Mouse (Mus musculus): ENCODE data around the gene Hivep2.

Gene Hivep2

GRCm38 (mm10) chr10:14024971-14025370 lies 59.1 kb downstream of the Hivep2 start:
- no peak for DNase-seq (ENCODE audit: low spot score)

- DNase-seq (ENCODE audit: low spot score) = no peak
These were observed 61.9 kb downstream of the Hivep2 start for GRCm38 (mm10) chr10:14027751-14028150.

DNA sequence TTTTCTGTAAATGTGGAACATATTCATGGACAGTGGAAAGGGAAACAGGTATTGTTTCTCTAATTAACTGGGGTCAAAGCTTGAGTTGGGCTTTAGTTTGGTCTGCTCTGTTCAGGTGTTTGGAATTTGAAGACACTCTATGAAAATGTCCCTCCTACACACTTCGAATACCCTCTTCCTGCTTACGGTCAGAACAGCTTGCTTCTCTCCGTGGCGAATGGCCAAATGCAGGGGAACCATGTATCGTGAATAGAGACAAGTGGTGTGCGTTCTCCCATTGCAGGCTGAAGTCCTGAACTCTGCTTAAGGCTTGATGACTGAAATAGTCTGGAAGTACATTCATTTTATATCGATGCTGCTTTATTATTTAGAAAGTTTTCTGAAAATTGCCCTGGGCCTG lies 63.1 kb downstream of the Hivep2 start:
- no peak for DNase-seq (ENCODE audit: low spot score)

DNA sequence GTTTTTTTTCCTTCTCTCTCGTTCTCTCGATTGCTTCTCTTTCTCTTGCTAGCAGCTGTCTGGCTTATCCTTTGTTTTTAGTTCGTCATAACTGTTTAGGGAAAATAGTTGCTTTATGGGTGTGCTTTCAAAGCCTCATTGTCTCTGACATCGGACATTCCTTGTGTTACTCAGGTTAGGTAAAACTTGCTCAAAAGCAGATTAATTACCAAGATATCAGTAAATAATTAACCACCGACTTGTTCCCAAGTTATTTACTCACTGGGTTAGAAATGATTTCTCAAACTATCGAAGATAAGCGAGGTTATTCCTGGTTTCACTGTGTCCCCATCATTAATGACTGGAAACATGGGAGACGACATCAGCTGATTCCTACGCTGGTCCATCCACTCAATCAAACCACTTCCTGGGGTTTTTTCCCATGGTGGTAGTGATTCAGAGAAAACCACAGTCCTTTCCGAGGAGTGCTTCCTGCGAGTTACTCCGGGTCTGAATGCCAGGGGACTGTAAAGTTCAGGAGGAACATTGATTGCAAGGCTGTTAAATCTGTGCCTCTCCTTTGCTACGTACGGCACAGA lies 64.7 kb downstream of the Hivep2 start:
- DNase-seq (ENCODE audit: low spot score) = no peak

- no peak for DNase-seq (ENCODE audit: low spot score)
These were observed 66.7 kb downstream of the Hivep2 start for GRCm38 (mm10) chr10:14032532-14032931.

DNA sequence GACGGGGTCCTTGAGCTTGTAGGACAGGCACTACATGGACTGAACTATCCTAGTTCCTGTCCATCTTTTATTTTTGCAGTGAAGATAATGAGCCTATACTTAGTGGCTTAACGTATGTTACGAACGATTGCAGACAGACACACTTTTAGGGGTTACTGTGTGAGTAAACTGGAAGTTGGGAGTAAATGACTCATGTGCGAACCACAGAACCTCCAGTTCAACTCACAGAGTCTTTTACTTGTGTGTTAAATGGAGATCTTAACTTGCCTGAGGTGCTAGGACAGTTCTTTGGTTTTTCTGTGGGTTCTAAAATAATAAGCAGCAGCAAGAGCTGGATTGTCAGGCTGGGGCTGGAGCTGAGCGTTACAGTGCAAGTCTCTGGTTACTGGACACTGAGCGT lies 68.2 kb downstream of the Hivep2 start:
- DNase-seq (ENCODE audit: low spot score) = no peak

DNA sequence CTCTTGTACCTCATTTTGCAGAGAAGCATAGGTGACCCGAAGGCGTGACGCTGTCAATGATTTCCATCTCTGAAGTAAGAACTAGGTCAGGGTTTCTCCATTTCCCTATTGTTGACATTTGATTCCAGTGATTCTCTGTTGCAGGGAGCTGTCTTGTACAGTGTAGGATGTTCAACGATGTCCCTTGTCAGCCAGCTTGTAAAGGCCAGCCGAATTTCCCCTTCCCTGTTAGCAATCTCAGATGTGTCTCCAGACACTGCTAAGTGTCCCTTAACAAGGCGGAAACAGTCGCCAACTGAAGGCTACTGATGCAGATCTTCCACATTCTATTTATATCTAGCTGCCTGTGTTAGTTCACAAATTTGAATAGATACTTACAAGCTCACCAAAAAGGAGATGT lies 68.9 kb downstream of the Hivep2 start:
- DNase-seq (ENCODE audit: low spot score) = no peak

- DNase-seq (ENCODE audit: low spot score) = no peak
These were observed 69.7 kb downstream of the Hivep2 start for GRCm38 (mm10) chr10:14035607-14036006.

GRCm38 (mm10) chr10:14036472-14036871 lies 70.6 kb downstream of the Hivep2 start:
- DNase-seq (ENCODE audit: low spot score) = no peak

DNA sequence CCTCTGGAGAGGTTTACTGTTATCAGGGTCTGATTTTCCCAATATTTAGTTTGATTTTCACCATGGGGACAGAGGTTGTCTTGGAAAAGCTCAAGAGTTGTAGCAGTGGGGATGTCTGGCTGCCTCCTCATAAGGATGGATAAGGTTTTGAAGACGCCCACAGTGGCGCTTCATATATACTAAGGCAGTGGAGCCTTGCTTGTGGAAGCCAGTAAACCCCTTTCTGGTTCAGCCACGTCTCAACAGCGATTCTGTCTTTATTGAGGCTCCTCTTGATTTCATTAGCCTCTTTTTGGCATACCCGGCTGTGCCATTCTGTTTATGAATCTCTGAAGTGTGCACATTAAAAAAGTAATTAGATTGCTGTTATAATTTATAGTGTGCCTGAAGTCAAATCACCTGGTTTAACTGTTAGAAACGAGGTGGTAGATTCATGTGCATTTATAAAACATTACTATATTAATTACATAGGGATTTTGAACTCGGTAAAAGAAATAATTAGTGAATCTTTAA lies 72.2 kb downstream of the Hivep2 start:
- no peak for DNase-seq (ENCODE audit: low spot score)

- DNase-seq (ENCODE audit: low spot score) = no peak
These were observed 75.0 kb downstream of the Hivep2 start for GRCm38 (mm10) chr10:14040716-14041470.

GRCm38 (mm10) chr10:14041606-14042005 lies 75.7 kb downstream of the Hivep2 start:
- no peak for DNase-seq (ENCODE audit: low spot score)

DNA sequence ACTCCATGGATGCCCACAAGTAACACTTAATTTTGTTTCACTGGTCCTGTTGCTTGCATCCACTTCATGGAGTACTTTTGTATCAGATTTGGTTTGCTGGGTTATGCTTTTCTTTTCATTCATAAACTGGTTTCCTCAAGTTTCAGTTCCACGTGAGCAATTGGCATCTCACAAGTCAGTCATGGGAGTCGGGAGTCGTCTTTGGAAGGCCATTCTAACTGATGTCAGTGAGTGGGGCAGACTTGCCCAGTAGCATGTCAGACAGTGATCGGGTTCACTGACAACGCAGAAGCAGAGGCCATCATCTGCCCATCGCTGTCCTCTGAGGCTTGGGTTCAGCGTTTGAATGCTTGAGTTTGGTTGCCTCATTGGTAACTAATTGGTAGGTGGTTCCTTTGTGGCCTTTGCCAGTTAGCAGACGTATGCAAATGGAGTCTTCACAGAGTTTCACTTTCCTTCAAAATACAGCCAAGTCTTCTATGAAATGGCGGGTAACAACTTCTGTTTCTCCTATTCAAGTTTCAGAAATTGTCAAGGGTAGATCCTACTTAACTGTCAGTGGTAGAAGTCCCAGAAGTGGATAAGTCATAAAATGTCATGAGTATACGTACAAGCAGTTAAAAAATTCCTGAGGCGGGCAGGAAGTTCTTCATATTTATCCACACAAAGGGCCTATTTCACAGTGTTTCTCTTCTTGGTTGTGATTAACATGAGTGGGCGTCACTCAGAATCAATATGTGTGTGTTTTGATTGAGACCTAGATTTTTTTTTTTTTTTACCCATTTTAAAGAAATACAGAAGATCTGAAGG lies 76.9 kb downstream of the Hivep2 start:
- DNase-seq (ENCODE audit: low spot score) = no peak

DNA sequence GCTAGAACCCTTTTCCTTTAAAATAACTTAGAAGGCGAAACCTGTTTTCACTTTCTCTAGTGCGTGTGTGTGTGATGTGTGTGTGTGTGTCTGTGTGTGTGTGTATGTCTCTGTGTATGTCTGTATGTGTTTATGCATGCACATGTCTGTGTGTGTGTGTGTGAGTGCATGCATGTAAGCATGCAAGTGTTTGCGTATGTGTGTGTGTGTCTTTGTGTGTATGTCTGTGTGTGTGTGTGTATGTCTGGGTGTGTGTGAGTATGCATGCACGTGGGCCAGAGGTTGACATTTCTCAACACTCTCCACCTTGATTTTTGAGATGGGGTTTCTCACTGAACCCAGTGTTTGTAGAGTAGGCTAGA lies 77.5 kb downstream of the Hivep2 start:
- no peak for DNase-seq (ENCODE audit: low spot score)

DNA sequence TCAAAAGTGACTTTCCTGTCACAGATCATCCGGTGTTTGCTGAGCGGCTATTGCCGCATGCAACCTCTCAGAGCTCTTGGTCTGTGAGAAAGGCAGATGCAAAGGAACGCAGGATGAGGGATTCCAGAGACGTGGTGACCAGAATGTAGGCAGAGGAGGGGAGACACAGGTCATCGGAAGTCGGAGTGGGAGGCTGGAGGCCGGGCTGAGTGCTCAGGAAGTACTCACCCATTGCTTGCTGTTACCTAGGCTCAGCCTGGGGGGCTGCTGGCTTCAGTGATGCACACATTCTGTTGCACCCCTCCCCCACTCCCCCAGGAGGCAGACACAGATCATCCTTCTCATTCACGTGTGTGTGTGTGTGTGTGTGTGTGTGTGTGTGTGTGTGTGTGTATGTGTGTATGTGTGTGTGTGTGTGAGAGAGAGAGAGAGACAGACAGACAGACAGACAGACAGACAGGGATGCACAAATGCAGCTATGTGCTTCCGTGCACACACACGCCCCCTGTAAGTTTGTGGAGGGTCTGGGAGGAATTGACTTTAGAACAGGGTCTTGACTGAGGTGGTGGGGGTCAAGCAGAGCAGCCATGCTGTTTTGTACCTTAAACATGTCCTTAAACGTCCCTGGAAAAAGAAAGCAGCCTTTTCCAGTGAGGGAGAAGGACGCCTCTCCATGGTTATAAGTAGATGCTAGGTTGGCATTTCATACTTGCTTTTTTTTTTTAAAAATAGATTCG lies 78.3 kb downstream of the Hivep2 start:
- peak; percentile 6 for DNase-seq (ENCODE audit: low spot score)

DNA sequence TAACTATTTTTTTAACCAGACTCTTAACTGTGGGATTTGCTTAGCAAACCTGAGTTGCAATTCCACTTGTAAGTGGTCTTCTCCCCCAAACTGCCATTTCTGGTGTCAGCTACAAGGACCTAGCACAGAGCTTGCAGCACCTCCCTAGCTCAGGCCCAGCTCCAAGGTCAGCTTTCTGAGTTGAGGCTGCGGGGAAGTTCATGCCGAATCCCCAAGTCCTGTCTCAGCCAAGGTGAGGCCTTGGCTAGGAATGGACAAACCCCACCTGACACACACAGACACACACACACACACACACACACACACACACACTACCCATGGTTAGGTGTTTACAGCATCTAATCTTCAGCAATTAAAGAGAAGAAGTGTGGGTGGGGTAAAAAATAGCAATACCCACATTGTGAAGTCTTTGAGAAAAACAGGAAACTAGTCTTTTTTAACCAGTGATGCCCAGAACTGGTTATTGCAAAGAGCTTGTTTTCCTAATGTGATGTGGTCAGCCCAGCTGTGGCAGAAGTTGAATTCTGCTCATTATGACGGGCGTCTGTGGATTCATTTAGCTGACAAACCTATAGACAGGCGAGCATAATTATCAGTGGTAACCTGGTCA lies 79.0 kb downstream of the Hivep2 start:
- no peak for DNase-seq (ENCODE audit: low spot score)

DNA sequence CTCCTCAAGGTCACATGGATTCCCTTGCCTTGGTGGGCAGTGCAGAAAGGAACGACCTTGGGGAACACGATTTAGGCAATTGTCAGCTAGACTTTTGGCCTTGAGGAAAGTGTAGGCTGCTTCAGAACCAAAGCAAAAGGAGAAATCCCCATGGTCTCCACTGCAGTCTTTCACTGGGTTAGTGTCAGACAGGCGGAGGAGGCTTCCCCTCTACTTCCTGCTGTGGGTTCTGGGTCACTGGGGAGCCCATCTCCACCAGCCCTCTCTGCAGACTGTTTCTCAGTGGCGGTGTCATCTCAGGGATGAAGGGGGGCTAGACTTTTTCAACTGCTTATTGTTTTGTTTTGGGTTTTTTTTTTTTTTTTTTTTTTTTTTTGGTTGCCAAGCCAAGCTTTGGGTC lies 79.9 kb downstream of the Hivep2 start:
- DNase-seq (ENCODE audit: low spot score) = no peak

DNA sequence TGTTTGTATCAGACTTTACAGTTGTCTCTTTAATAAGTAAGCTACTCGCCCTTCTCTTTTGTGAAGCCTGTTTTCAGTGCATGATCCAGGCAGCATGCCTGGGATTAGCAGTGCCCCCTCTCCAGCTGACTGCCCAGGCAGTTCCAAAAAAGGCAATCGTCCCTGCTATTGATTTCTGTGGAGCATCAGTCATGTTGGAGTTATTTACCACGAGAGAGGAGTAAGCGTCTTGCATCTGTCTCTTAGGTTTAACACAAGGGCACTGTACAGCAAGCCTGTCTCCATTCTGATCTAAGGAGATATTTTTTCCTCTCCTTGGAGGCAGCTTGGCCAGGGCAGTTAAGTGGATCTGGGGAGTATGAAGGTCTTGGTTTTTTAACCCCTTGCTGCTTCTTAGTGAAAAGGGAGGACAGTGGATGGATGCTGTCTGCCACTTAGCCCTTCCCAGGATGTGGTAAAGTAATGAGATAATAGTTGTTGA lies 80.3 kb downstream of the Hivep2 start:
- no peak for DNase-seq (ENCODE audit: low spot score)

DNA sequence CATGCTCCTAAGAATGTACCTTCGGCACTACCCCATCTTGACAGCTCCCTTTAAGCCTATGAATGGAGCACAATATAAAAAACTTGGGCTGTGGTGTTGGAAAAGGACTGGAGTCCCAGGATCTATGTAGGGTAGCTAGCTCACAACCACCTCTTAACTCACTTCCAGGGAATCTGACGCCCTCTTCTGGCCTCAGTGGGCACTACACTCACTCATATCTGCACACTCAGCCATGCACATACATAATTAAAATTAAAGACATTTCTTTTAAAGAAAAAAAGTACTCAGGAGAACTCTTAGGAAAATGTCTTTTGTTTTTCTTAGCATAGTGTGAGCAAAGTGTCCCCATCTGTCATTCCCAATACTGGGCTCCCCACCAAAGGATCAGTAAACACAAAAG lies 81.1 kb downstream of the Hivep2 start:
- DNase-seq (ENCODE audit: low spot score) = no peak

DNA sequence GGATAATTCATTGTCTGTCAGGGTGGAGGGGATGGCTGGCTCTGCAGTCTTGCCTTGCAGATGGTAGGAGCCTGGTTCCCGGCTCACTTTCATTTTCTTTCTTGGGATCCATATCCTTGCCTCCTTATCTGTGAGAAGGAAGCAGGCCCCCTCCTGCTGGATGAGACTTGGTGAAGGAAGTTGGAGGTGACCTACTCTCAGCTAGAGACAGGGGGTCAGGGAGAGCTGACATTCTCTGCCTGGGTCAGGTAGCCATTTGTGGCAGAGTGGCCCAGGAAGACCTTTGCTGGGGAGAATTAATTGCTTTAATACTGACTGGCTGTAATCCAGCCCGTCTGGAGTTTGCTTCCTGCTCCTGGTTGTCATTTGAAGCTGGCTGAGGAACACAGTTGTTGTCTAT lies 81.8 kb downstream of the Hivep2 start:
- DNase-seq (ENCODE audit: low spot score) = no peak

DNA sequence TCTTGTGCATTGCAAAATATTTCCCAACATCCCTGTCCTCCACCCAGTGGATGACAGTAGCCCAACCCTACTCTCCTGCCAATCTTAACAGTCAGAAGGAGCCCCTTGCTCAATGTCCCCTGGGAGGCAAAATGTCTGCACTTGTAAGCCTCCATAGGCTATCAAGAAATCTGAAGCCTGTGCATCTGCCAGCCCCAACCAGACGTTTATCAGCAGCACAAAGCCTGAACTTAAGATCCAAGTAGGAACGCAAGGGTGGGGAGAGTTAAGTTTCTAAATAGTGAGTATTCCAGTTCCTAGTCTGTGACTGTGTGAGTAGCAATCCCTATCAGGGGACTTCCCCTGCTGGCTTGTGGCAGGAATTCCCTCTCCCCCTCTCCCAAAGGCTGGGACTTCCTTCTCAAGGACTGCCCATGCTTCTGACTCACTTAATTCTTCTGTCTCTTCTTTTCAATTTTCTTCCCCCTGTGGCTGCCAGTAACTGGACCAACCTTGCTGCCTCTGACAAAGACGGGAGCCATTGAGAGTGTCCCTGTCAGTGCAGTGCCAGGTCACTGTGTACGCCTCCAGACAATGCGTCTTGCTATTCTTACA lies 82.5 kb downstream of the Hivep2 start:
- DNase-seq (ENCODE audit: low spot score) = no peak
